Mouse (Mus musculus): ENCODE results near the gene Myo3b.

DNA sequence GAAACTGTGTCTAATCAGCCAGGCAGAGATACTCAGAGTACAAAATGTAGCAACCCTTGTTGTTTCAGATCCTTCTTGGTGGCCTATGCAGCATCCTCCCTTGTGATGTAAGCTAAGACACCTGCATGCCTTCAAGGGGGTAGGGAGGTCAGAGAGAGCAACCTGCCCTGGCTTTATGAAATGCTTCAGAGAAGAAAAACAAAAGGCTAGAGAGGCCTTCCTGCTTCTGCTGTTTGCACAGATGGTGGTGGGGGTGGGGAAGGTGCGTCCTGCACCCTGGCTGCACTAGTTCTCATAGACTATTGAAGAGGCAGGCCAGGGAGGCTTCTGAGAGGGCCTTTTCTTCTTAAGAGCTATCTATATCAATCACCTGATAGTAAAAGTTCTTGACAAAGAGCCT lies 245.2 kb downstream of the Myo3b start:
- TF ChIP-seq POLR2A (IDR thresholded peaks at IDR 0.05; ENCODE audit: extremely low read depth, insufficient read depth, low read length), result no peak
- no peak for TF ChIP-seq CTCF (IDR thresholded peaks at IDR 0.05; ENCODE audit: low read depth, low read length)

Measured in liver, adult 2 months (tissue).